Mouse (Mus musculus): ENCODE measurements around the gene Amelx. TPM values are rescaled to one million over a fixed set of nuclear protein-coding genes. Genes with fewer than 3 reads are reported as not detected.

The Amelx gene
- not detected for total RNA-seq (2023)

DNA sequence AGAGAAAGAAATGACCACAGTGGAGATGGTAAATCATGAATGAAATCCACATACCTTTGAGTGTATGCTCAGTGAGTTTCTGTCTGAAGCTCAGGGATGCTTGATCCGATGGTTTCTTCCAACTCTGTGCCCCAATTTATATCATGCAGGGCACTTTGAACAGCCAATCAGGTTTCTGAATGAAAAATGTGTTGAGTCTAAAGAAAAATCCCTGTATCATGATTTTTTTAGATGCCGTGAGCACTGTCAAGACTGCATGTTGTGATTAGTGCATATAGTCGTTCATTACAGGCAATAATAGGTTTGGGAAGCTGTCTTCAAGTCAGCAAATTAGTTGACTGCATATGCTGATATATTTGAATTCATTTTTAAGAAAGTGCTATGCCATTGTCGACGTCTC, at the start of gene Amelx:
Amelx (minus strand) TSS at position 101 of the 400 bp plus-strand sequence.

Other genes starting within 250 kb of the Amelx start
- gene Hccs, start 133.2 kb upstream of the Amelx start, total RNA-seq (2023), result 16.6 TPM